Mouse (Mus musculus) hindbrain, postnatal 0 days (tissue): ENCODE measurements around the gene Krtap4-2. TPM values are rescaled to one million over a fixed set of nuclear protein-coding genes. Genes with fewer than 3 reads are reported as not detected.
"Not testable (repeated sequence)": the region's sequence is repeated elsewhere in the genome, so short reads cannot be mapped to it uniquely, and the experiment has no call there.

Source experiments
- ATAC-seq: fragments of 200-750 bp; cut with Nextera tagmentation; 2 replicates; pipeline ENCODE4 v1.8.0; 2017; ENCODE audit warnings: mild to moderate bottlenecking, moderate TSS enrichment, moderate library complexity
- DNase-seq: peaks from one replicate; pipeline ENCODE4 v3.0.0-alpha.2; 2015; ENCODE audit warnings: low spot score
- H3K27ac ChIP-seq: fragments of 300-500 bp; sonication (generic); 2 replicates; pipeline ENCODE4 v1.5.1; 2014; ENCODE audit warnings: mild to moderate bottlenecking
- H3K27me3 ChIP-seq: fragments of 300-500 bp; sonication (generic); 2 replicates; pipeline ENCODE4 v1.6.1; 2014; ENCODE audit warnings: low read length, mixed read lengths; ENCODE audit not compliant: insufficient read depth
- H3K36me3 ChIP-seq: fragments of 300-500 bp; sonication (generic); 2 replicates; pipeline ENCODE4 v1.6.1; 2014; ENCODE audit warnings: low read length, mixed read lengths; ENCODE audit not compliant: insufficient read depth
- H3K4me1 ChIP-seq: fragments of 300-500 bp; sonication (generic); 2 replicates; pipeline ENCODE4 v1.6.1; 2014; ENCODE audit warnings: antibody characterized with exemption, low read length, mixed read lengths; ENCODE audit not compliant: insufficient read depth
- H3K4me2 ChIP-seq: fragments of 300-500 bp; sonication (generic); 2 replicates; pipeline ENCODE4 v1.6.1; 2014; ENCODE audit warnings: low read depth, mild to moderate bottlenecking, low read length, moderate library complexity, mixed read lengths
- H3K4me3 ChIP-seq: fragments of 300-500 bp; sonication (generic); 2 replicates; pipeline ENCODE4 v1.5.1; 2014; ENCODE audit warnings: low read length
- H3K9ac ChIP-seq: fragments of 300-500 bp; sonication (generic); replicated peaks from 2 replicates; pipeline ENCODE4 v1.6.1; 2014; ENCODE audit warnings: mild to moderate bottlenecking, low read length, moderate library complexity, mixed read lengths
- H3K9me3 ChIP-seq: fragments of 300-500 bp; sonication (generic); 2 replicates; pipeline ENCODE4 v1.6.1; 2016; ENCODE audit warnings: low read length, mixed read lengths
- CTCF ChIP-seq: IDR thresholded peaks from 2 replicates; pipeline ENCODE4 v1.5.1; 2016; ENCODE audit warnings: antibody characterized with exemption, control low read depth, low read depth
- WGBS: fragments of 180-500 bp; shearing (Covaris S2); extraction: QIAGEN DNeasy Blood & Tissue Kit; methylation state at CpG from one replicate; pipeline ENCODE4 v1.1.7; 2014; 5-methylcytosine and 5-hydroxymethylcytosine counted together
- polyA plus RNA-seq: library from polyadenylated mRNA; unstranded; fragments of >200 nt; fragmentation: Nextera tagmentation; extraction: Ambion mirVana; gene quantifications from 2 replicates; pipeline ENCODE4 v1.2.1, GENCODE M21; 2015
- total RNA-seq: library from RNA; depleted of rRNA; stranded (reverse); fragments of >200 nt; gene quantifications from 2 replicates; pipeline ENCODE4 v1.2.3, GENCODE M21; 2014; rRNA removed

The Krtap4-2 gene
- total RNA-seq (not detected in 2 replicates), polyA plus RNA-seq (not detected in 2 replicates)

- Histone ChIP-seq H3K36me3 (no peaks in the 10 kb centered on the region), H3K4me3 (no peak within 1 kb of the TSS), H3K4me2 (no peak within 1 kb of the TSS), H3K4me1 (no peaks in the 10 kb centered on the region), H3K9me3 (no peaks in the 10 kb centered on the region), H3K9ac (no peak within 1 kb of the TSS), H3K27ac (no peak within 1 kb of the TSS; the same call in 1 of the 2 replicates), H3K27me3 (no peaks in the 10 kb centered on the region)
- DNase-seq, result no peak
- ATAC-seq, result no peak
- no peak for TF ChIP-seq CTCF
- WGBS, result 34% methylated on average over 8 of the region's 8 CpGs
Measured at GRCm38 (mm10) chr11:99634653-99635134, at the start of gene Krtap4-2. Gene Krtap4-2 (minus strand): TSS chr11:99635084.

DNA sequence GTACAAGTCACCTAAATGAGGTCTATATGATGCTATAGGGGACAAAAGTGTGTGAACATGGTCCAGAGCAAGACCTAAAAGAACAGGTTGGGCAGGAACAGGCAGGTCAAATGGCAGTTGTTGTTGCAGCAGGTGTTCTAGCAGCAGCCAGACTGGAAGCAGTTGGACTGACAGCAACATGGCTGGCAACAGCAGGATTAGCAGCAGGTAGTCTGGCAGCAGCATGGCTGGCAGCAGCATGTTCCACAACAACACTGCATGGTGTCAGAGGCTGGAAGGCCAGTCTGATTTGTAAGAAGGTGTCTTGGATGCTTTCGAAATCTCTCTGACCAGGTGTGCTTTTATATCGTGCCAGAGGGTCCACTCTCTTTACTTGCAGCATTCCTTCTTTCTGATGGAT is 48.6 kb upstream of the Krtap4-2 start:
- DNase-seq (no peak), ATAC-seq (no peak)
- Histone ChIP-seq H3K36me3 (no peaks in the 10 kb centered on the region), H3K27me3 (no peaks in the 10 kb centered on the region), H3K4me3 (no peak overlapping the region), H3K4me2 (no peak overlapping the region), H3K27ac (no peak overlapping the region), H3K4me1 (no peaks in the 10 kb centered on the region), H3K9me3 (no peaks in the 10 kb centered on the region), H3K9ac (no peak overlapping the region)
- TF ChIP-seq CTCF, result no peak
- 80% methylated on average over 2 of the region's 2 CpGs for WGBS

DNA sequence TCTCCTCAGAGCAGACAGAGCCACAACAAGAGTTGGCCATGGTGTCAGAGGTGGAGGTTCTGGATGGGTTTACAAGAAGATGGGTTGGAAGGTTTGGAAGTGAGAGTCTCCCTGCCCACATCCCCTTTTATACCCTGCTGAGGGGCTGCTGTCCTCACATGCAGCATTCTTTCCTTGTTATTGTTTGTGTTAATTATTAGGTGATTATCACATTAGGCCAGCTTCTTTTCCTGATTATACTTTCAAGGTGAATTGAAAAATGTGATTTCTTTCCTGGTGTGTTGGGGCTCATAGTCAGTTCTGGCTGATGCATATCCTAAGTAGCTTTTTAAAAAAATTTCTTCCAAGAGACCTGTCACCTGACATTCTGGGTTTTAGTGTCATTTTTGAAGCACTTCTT is 31.0 kb upstream of the Krtap4-2 start, which contains the start of gene Krtap4-6:
Gene Krtap4-6 (minus strand): TSS at position 101 of the 400 bp plus-strand sequence.
- H3K9ac ChIP-seq, result no peak within 1 kb of the TSS

GRCm38 (mm10) chr11:99662802-99663201 is 27.9 kb upstream of the Krtap4-2 start:
- no peak overlapping the region for H3K4me2 ChIP-seq
- WGBS, result 86% methylated on average over 10 of the region's 10 CpGs
- no peaks in the 10 kb centered on the region for H3K36me3 ChIP-seq
- DNase-seq (no peak), ATAC-seq (no peak)
- no peaks in the 10 kb centered on the region for H3K27me3 ChIP-seq
- H3K4me3 ChIP-seq, result no peak overlapping the region
- no peak overlapping the region for H3K9ac ChIP-seq
- no peaks in the 10 kb centered on the region for H3K9me3 ChIP-seq
- no peak overlapping the region for H3K27ac ChIP-seq
- no peaks in the 10 kb centered on the region for H3K4me1 ChIP-seq
- TF ChIP-seq CTCF, result no peak

More for the DNA sequence above, 31.0 kb upstream of the Krtap4-2 start, which contains the start of gene Krtap4-6:
- Histone ChIP-seq H3K4me1 (no peaks in the 10 kb centered on the region), H3K4me2 (no peak within 1 kb of the TSS), H3K27ac (no peak within 1 kb of the TSS), H3K9me3 (no peaks in the 10 kb centered on the region), H3K36me3 (no peaks in the 10 kb centered on the region), H3K27me3 (no peaks in the 10 kb centered on the region), H3K4me3 (no peak within 1 kb of the TSS)
- ATAC-seq, result no peak
- TF ChIP-seq CTCF, result no peak
- DNase-seq, result no peak

DNA sequence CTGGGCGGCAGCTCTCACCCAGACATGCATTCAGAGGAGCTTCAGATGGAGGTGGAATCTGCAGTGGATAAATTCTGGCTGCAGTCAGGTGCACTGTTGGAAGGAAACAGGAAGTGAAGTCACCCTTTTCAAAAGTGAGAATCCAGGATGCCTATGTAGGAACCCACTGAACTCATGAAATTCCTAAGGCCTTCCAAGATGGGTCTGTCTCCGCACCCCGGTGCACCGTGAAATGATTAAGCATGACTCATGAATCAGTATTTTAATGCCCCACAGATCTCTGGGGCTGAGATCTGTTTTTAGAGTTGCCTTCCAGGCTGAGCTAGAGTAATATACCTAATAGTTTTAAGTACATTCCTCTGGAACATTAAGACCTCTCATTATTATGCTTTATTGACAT is 24.4 kb upstream of the Krtap4-2 start:
- no peak for DNase-seq
- ATAC-seq, result no peak
- 88% methylated on average over 4 of the region's 4 CpGs for WGBS

DNA sequence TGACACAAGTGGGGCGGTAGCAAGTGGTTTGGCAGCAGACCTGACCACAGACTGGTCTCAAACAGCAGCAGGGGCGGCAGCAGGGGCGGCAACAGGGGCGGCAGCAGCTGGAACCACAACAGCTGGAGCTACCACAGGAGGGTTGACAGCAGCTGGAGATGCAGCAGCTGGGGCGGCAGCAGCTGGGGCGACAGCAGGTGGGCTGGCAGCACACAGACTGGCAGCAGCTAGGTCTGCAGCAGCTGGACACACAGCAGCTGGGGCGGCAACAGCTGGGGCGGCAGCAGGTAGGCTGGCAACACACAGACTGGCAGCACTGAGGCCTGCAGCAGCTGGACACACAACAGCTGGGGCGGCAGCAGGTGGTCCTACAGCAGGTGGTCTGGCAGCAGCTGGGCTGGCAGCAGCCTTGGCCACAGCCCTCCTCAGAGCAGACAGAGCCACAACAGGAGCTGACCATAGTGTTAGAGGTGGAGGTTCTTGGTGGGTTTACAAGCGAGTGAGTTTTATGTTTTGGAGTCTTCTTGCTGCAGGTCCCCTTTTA is 23.7 kb upstream of the Krtap4-2 start, which contains the start of gene Gm11563:
Gene Gm11563 (minus strand): TSS at position 494 of the 544 bp plus-strand sequence.
- WGBS, result 68% methylated on average over 8 of the region's 10 CpGs
- H3K36me3 ChIP-seq, H3K4me2 ChIP-seq, H3K4me1 ChIP-seq, H3K27ac ChIP-seq, ATAC-seq, H3K9ac ChIP-seq, H3K4me3 ChIP-seq, H3K9me3 ChIP-seq, H3K27me3 ChIP-seq, DNase-seq: not testable (repeated sequence)

More for the DNA sequence above, 24.4 kb upstream of the Krtap4-2 start:
- no peaks in the 10 kb centered on the region for H3K36me3 ChIP-seq
- no peak overlapping the region for H3K4me2 ChIP-seq
- TF ChIP-seq CTCF, result no peak
- no peaks in the 10 kb centered on the region for H3K4me1 ChIP-seq
- no peaks in the 10 kb centered on the region for H3K9me3 ChIP-seq
- H3K4me3 ChIP-seq, result no peak overlapping the region
- H3K27me3 ChIP-seq, result no peaks in the 10 kb centered on the region
- H3K27ac ChIP-seq, result no peak overlapping the region
- no peak overlapping the region for H3K9ac ChIP-seq

GRCm38 (mm10) chr11:99657051-99657450 is 22.2 kb upstream of the Krtap4-2 start:
- Histone ChIP-seq H3K4me2 (no peak overlapping the region), H3K4me1 (no peaks in the 10 kb centered on the region), H3K36me3 (no peaks in the 10 kb centered on the region), H3K9ac (no peak overlapping the region), H3K27ac (no peak overlapping the region), H3K27me3 (no peaks in the 10 kb centered on the region), H3K4me3 (no peak overlapping the region), H3K9me3 (no peaks in the 10 kb centered on the region)
- ATAC-seq, result no peak
- TF ChIP-seq CTCF, result no peak
- DNase-seq, result no peak
- 50% methylated on average over 5 of the region's 5 CpGs for WGBS
